Mouse (Mus musculus): ENCODE results near the gene Opa3. TPM values are rescaled to one million over a fixed set of nuclear protein-coding genes. Genes with fewer than 3 reads are reported as not detected.

Opa3 gene
- total RNA-seq, 2 experiments from 2014 or later: 57.6 to 59.3 TPM

DNA sequence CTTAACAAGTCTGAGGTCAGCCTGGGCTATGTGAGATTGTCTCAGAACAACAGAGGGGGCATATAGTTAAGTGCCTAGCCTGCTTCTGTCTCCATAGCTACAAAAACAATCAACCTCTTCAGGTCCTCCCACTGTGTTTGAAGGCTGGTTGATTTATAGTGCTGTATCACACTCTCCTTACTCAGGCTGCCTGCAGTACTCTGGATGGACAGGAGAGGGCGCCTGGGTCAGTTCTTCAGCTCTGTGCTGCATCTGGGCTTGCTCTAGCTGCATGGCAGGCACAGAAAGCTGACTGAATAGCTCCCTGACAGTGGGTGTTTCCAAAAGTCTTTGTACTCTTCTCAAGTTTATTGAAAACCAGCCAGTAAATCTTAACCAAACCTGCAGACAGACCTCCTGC, 11.3 kb downstream of the Opa3 start:
- DNase-seq (ENCODE audit: low spot score): peak; percentile 63
- intact Hi-C loops (cut with DNase I): loop anchor here (1.0 to 2.0 kb wide), 2 partner anchors 42 to 103 kb away; no protein-coding TSS in a partner anchor

DNA sequence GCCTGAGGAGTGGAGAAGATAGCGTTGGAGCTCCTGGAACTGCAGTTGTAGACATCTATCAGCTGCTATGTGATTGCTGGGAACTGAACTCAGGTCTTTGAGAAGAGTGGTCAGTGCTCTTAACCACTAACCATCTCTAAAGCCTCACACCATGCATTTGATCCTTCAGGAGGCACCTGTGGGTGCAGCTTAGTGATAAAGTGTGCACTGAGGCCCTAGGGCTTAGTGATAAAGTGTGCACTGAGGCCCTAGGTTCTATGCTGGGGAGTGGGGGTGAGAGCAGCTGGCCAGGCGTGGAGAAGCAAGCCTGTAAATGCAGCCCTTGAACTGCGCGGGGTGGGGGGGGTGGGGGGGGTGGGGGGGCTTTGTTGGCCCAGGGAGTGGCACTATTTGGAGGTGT, 11.9 kb downstream of the Opa3 start:
- intact Hi-C loops (cut with DNase I): loop anchor here (1.0 to 2.0 kb wide), 2 partner anchors 41 to 103 kb away; no protein-coding TSS in a partner anchor
- DNase-seq (ENCODE audit: low spot score): no peak

DNA sequence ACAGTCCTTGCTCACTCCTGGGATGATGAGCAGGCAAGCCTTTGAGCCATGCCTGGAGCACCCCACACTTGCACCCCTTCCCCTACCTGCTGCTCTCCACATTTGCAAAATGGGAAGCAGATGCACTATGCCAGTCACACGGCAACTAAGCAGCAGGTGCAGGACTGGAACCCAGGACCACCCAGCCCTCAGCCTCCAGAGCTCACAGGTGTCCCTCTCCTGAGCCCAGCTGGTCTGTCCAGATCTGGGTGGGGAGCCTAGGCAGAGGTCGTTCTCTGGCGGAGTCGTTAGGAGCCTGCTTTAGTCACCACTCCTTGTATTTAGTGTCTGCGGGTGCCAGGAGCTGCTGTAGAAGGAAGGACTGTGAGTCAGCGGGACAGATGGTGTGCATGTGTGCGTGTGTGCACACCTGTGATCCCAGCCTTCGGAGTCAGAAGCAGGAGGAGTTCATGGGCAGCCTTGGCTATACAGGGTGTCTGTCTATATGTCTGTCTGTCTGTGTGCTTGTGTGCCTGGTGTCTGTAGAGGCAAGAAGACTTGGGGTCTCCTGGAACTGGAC, 12.8 kb downstream of the Opa3 start:
- no peak for DNase-seq (ENCODE audit: low spot score)
- intact Hi-C loops (cut with DNase I): no loop called here

DNA sequence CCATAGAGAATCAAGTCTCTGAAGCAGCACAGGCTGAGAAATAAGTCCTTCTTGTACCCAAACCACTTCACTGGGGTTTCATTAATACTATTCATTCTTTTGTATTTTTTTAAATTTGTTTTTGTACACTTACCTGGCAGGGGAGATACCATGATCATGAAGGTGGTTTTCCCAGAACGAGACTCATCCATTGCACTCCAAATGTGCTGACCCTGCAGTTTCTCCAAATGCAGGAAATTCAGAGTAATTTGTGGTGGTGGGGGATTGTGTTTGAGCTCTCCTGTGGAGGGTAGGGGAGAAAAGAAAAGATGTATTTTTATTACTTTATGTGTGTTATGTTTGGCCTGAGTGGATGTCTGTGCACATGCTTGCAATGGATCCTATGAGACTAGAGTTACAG, 13.9 kb downstream of the Opa3 start:
- no peak for DNase-seq (ENCODE audit: low spot score)
- intact Hi-C loops (cut with DNase I): no loop called here

DNA sequence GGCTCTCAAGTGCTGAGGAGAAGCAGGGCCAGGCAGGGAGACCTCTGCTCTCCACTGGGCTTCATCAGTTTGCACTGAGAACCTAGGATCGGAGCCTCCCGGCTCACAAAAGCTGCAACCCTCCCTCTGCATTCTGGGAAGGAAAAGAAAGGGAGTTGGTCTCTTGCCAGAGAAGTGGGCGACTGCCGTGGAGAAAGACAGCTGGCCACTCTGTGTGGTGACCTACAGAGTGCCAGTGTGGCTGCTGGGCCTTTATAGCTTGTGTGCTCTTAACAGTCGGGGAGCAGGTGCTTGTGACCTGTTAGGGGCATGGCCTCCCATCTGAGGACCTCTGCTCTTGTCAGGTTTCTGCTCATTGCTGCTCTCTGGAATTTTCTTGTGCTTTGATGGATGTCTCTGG, 15.7 kb downstream of the Opa3 start:
- intact Hi-C loops (cut with DNase I): no loop called here
- no peak for DNase-seq (ENCODE audit: low spot score)

DNA sequence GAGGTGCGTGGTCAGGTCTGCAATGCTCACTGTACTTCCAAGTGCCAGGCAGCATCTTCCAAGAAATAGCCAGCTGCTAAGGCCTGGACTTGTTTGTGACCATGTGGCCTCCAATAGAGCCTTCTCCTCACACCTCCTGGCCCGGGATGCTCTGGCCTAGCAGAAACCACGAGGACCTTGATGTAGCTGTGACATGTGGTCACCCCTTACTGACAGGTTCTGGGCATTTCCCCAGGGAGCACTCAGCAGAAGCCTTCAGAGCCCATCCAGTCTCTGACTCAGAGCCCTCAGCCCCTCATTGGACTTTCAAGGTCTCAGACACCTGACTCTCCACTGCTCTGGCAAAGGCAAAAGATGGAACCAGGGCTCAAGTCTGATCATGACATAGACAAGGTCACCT, 16.9 kb downstream of the Opa3 start:
- DNase-seq (ENCODE audit: low spot score): no peak
- intact Hi-C loops (cut with DNase I): no loop called here

DNA sequence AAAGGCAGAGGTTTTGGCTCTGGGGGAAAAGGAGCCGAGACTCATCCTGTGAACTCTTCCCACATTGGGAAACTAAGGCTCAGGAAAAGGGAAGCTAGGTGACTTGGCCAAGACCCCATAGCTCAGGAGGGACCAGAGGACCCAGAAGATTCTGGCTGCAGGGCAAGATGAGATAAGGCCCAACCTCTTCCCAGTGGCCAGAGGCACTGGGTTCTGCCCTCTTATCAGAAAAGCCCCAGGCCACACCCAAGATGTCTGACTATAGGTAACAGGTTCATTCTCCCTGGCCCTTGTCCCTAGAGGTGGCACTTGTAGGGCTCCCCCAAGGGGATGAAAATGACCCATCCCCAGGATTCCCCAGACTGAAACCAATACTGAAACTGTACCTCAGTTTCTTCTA, 18.7 kb downstream of the Opa3 start:
- DNase-seq (ENCODE audit: low spot score): no peak
- intact Hi-C loops (cut with DNase I): no loop called here

DNA sequence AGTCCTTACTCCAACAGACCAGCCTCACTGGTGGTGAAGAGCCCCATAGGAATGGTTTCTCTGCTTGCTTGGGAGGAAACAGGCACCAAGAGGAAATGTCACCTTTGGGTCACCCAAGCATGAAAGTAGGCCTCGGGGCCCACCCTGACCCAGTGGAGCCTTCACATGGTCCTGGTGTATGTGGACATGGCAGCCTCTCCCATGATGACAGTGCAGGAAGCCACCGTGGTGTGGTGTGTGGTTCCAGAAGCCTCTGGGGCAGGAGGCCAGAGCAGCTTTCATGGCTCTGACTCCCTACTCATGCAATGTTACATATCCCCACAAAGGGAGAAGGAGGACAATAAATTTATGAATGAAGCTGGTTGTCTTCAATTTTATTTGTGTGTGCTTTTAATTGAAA, 19.4 kb downstream of the Opa3 start:
- intact Hi-C loops (cut with DNase I): no loop called here
- no peak for DNase-seq (ENCODE audit: low spot score)

DNA sequence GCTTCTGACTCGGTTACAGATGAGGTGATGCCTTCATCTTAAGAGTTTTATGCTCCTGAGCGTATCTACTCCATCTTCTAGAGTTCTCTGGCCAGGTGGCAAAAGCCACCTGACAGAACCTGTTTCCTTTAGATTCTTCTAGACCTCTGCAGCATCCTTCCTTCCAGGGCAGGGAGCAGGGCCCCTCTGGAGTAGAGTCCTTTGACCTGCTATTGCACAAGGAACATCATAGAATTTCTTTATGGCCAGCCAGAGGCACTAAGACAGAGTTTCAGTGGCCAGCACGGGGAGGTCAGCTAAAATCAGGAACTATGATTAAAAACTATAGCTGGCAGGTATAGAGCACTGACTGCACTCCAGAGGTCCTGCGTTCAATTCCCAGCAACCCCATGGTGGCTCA, 23.9 kb downstream of the Opa3 start:
- DNase-seq (ENCODE audit: low spot score): no peak
- intact Hi-C loops (cut with DNase I): no loop called here

DNA sequence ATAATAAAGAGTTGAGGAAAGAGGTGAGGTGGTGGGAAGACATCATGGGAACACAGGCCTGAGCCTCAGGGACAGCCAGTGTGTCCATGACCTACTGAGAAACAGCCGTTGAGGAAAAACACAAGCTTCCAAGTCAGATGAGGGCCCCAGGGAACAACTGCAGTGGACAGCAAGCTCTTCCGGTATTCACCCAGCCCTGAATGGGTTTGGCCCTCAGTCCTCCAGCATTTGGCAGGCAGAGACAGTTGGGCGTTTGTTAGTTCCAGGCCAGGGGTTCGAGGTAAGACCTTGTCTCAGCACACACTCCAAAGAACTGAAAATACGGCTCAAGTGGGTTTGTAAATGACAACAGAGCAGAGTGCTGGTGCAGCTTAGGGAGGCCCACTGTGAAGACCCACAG, 25.3 kb downstream of the Opa3 start:
- intact Hi-C loops (cut with DNase I): no loop called here
- DNase-seq (ENCODE audit: low spot score): no peak

DNA sequence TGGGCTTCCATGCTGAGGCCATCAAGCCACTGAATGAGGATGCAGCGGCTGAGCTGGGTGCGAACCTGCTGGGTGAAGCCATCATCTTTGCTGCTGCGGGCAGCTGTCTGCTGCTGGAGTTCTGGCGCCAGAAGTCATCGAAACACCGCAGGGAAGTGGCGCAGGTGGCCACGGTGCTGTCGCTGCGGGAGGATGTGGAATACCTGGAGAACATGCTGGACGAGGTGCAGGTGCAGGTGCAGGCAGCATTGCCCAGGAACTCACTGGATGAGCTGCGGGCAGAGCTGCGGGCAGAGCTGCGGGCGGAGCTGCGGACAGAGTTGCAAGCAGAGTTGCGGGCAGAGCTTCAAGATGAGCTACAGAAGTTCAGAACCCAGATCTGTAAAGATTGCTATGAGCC, 27.3 kb downstream of the Opa3 start:
- DNase-seq (ENCODE audit: low spot score): no peak
- intact Hi-C loops (cut with DNase I): no loop called here

DNA sequence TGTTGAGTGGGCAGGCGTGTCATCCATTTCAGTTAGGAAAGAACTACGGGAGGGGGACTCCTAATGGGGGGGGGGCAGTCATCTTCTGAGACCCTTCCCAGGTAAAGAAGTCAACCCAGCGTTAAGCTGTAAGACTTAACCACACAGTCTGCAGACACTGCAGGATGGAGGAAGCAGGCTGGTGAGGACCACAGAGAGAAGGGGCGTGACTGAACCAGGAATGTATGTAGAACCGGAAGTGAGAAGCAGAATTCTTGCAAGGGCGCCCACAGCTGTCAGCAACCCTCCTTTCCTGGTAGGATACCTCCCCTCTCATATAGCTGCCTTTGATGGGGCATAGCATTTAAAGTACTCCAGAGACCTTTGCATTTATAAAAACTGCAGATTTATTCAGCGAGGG, 28.4 kb downstream of the Opa3 start:
- intact Hi-C loops (cut with DNase I): no loop called here
- no peak for DNase-seq (ENCODE audit: low spot score)

DNA sequence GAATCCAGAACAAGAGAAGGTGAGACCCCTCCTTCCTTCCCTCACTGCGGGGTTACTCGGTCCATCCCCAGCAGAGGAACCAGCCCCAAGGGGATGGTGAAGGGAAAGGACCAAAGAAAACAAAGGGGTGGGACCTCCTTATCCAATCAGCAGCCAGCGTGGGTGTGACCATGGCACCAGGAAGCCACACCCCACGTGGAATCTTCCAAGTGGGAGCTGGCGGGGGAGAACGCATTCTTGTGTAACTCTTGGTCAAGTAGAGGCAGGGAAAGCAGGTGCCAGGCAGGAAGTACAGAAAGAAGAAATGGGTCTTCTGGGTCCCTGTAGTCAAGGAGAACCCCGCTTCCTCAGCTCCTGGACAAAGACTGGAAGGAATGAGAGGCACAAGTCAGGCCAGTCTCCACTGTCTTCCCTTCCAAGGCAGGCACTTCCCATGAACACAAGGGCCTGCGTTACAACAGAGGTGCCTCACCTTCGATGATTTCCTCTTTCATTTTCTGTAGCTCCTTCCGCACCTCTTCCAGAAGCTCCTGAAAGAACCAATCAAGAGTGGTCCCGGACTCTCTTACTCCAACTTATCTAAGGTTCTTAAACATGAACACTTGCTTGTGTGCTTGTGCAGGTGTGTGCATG, 29.4 kb downstream of the Opa3 start:
- intact Hi-C loops (cut with DNase I): no loop called here
- DNase-seq (ENCODE audit: low spot score): peak; percentile 63

DNA sequence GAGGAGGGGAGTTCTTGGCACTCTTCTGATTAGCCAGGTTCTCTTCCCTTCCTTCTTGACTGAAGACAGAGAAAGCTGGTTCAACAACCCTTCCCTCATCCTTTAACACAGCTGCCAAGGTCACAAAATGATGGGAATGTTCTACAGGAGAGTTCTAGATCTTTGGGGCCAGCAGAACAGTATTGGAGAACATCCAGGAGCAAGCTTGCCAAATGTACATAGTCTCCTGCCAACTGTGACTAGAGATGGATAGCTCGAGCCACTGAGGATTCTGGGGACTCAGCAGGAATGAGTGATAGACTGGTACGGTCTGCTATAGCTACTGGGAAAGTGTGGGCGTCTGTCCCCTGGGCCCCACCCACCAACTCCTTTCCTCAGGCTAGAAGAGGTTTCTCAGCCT, 30.2 kb downstream of the Opa3 start:
- DNase-seq (ENCODE audit: low spot score): no peak
- intact Hi-C loops (cut with DNase I): no loop called here

DNA sequence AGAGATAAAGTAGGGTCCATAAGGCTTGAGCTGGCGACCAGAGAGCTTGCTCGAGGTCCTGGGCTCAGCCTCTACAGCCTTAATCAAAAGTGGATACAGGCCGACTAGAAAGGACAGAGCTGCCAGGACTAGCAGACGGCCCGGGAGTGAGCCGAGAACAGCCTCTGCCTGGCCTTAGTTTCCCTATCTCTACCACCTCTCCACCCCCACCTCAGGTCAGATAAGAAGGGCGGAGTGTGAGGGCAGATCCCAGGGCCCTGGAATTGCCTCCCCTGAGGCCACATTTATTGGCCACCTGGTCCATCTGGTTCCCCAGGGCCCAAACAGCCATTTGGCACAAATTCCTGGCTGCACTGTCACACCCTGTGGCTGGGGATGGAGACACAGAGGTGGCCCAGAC, 37.0 kb downstream of the Opa3 start:
- DNase-seq (ENCODE audit: low spot score): no peak
- intact Hi-C loops (cut with DNase I): no loop called here

DNA sequence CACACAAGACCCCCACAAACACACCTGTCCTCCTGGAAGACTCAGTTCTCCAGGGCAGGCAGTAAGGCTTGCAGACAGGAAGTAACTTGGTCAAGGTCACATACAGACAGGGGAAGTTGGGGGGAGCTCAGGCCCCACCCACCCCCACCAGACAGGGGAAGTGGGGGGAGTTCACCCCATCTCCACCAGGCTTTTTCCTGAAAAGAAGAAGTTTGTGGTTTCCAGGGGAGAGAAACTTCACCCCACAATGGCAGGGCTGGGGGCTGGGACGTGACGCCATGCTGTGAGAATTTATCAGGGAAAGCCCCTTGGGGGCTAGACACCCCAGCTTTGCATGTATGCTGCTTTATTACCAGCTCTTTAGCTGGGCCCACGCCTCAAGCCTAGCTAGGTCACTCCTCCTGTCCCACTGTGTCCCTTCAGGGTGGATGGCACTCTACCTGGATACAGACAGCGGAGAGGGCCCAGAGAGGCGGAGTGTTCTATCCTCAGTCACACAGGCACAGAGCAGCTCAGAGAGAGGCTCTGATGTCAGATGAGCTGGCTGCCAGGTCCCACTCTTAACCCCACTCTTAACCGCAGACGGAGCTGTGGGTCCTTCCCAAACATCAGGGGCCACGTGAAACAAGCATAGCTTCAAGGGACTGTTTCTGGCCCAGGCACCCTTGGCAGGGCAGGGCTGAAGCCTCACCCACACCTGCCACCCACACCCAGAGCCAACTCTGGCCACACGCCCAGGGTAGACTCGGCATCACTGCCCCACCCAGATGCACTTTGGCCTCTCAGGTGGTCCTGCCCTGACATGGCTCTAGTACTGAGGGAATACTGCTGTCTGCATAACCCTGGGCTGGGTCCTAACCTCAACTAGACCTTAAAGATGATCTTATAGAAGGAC, 38.0 kb downstream of the Opa3 start:
- DNase-seq (ENCODE audit: low spot score): no peak
- intact Hi-C loops (cut with DNase I): no loop called here

DNA sequence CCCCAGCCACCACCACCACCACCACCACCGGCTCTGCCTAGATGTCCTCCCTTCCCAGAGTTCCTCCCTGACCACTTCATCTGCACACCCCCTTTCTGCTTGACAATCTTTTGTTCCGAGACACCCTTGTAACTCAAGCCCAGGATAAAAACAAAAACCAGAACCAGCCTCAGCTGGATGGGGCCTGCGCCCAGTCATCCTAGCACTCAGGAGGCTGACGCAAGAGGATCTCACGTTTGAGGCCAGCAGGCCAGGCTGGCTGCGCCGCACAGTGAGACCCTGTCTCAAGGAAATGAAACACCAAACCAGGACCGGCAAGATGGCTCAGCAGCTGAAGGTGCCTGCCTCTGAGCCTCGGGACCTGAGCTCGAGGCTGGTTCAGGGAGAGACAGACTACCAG, 38.9 kb downstream of the Opa3 start:
- no peak for DNase-seq (ENCODE audit: low spot score)
- intact Hi-C loops (cut with DNase I): no loop called here

DNA sequence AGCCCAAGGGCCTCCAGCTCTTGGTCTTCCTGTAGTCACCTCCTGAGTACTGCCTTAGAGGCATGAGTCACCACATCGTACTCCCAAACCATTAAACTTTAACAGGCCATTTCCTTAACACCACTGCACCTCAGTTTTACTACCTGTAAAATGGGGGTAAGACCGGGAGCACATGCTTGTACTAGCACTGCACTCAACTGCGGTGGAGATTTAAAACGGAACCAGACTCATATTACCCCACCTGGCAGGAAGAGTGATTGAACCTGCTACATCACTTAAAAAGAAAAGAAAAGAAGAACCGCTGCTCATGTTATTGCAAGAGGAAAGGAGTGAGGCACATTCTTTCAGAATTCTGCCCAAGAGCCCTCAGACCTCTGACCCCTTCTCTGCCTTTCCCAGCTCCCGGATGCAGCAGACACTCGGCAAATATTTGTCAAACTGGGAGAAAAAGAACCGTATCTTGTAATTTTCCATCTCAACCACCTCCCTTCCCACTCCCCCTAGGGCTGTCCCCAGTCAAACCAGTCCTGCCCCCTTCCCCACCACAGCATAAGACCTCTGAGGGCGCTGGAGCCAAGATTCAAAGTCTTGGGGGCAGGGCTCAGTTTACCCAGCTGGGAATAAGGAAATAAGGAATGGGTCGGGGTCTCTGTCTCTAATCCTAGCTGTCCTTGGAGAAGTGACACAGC, 41.0 kb downstream of the Opa3 start:
- DNase-seq (ENCODE audit: low spot score): no peak
- intact Hi-C loops (cut with DNase I): no loop called here

DNA sequence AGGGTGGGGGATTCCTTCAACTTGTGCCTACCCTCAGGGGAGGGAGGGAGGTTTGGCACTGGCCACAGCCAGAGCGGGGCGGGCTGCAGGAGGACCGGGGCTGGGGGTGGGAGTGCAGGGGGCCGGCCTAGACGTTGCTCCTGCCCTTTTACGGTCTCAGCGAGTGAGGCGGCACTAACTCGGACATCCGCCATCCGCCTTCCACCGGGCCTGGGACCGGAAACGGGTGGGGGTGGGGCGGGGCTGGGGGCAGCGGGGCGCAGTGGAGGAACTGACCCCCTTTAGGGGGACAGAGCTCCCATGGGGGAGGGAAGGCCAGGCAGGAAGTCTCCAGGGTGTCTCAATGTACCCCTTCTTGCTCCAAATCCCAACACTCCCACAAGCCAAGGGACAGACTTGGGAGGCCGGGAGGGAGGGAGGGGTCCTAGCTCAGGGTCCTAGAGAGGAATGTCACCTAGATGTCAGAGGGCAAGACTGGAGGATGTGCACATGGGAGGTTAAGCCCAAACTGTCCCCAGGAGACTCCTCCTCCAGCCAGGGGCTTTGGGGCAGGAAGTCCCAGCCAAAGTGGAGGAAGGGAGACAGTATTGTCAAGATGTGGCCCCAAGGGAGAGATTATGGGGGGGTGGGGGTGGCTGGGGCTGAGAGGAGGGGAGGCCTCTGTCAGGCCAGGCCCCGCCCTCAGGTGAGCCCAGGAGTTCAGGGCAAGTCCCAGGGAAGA, 41.7 kb downstream of the Opa3 start:
- intact Hi-C loops (cut with DNase I): no loop called here
- peak; percentile 64 for DNase-seq (ENCODE audit: low spot score)

Measured in heart, postnatal 25 days (tissue).